Mouse (Mus musculus): Measurements from ENCODE around the gene Asgr1. TPM values are rescaled to one million over a fixed set of nuclear protein-coding genes. Genes with fewer than 3 reads are reported as not detected.

Gene Asgr1
- total and polyA plus RNA-seq, 2 experiments from 2014 or later = 1.2 to 4.5 TPM

- no peaks in the 10 kb centered on the region for H3K27me3 ChIP-seq (ENCODE audit: insufficient read depth, low read length)
- H3K4me3 ChIP-seq (ENCODE audit: low read depth, low read length) = no peak overlapping the region
- no peak overlapping the region for H3K4me2 ChIP-seq (ENCODE audit: low read depth, low read length, poor library complexity, severe bottlenecking)
- 84% methylated on average over 7 of the region's 7 CpGs for WGBS
- H3K9ac ChIP-seq (replicated peaks; ENCODE audit: low read length, poor library complexity, severe bottlenecking) = no peak overlapping the region
- no peaks in the 10 kb centered on the region for H3K9me3 ChIP-seq (ENCODE audit: low read length)
- no peak overlapping the region for H3K27ac ChIP-seq (ENCODE audit: low read depth, low read length)
- no peak for TF ChIP-seq CTCF (IDR thresholded peaks at IDR 0.05)
- peaks cover 66% of the 10 kb centered on the region for H3K36me3 ChIP-seq (ENCODE audit: insufficient read depth, low read length)
- no peak for DNase-seq (ENCODE audit: low spot score)
- H3K4me1 ChIP-seq (ENCODE audit: insufficient read depth, low read length) = no peaks in the 10 kb centered on the region
- ATAC-seq (ENCODE audit: low FRiP score) = no peak
These were observed 15.7 kb upstream of the Asgr1 start for GRCm38 (mm10) chr11:70038174-70038573.

- peaks cover 71% of the 10 kb centered on the region for H3K36me3 ChIP-seq (ENCODE audit: insufficient read depth, low read length)
- WGBS = 93% methylated on average over 10 of the region's 10 CpGs
These were observed 14.3 kb upstream of the Asgr1 start for GRCm38 (mm10) chr11:70039631-70040030.

GRCm38 (mm10) chr11:70040184-70040583 lies 13.7 kb upstream of the Asgr1 start:
- ATAC-seq (ENCODE audit: low FRiP score) (no peak), DNase-seq (ENCODE audit: low spot score) (no peak)
- no peak overlapping the region for H3K4me2 ChIP-seq (ENCODE audit: low read depth, low read length, poor library complexity, severe bottlenecking)
- H3K27me3 ChIP-seq (ENCODE audit: insufficient read depth, low read length) = no peaks in the 10 kb centered on the region
- H3K9me3 ChIP-seq (ENCODE audit: low read length) = no peaks in the 10 kb centered on the region
- WGBS = 90% methylated on average over 7 of the region's 7 CpGs
- H3K9ac ChIP-seq (replicated peaks; ENCODE audit: low read length, poor library complexity, severe bottlenecking) = no peak overlapping the region
- TF ChIP-seq CTCF (IDR thresholded peaks at IDR 0.05) = no peak
- no peak overlapping the region for H3K4me3 ChIP-seq (ENCODE audit: low read depth, low read length)
- no peaks in the 10 kb centered on the region for H3K4me1 ChIP-seq (ENCODE audit: insufficient read depth, low read length)
- no peak overlapping the region for H3K27ac ChIP-seq (ENCODE audit: low read depth, low read length)
- peaks cover 71% of the 10 kb centered on the region for H3K36me3 ChIP-seq (ENCODE audit: insufficient read depth, low read length)

More at GRCm38 (mm10) chr11:70039631-70040030, 14.3 kb upstream of the Asgr1 start:
- H3K4me3 ChIP-seq (ENCODE audit: low read depth, low read length) = no peak overlapping the region
- no peak overlapping the region for H3K9ac ChIP-seq (replicated peaks; ENCODE audit: low read length, poor library complexity, severe bottlenecking)
- TF ChIP-seq CTCF (IDR thresholded peaks at IDR 0.05) = no peak
- ATAC-seq (ENCODE audit: low FRiP score) (no peak), DNase-seq (ENCODE audit: low spot score) (no peak)
- H3K27ac ChIP-seq (ENCODE audit: low read depth, low read length) = no peak overlapping the region
- H3K4me1 ChIP-seq (ENCODE audit: insufficient read depth, low read length) = no peaks in the 10 kb centered on the region
- H3K9me3 ChIP-seq (ENCODE audit: low read length) = no peaks in the 10 kb centered on the region
- no peaks in the 10 kb centered on the region for H3K27me3 ChIP-seq (ENCODE audit: insufficient read depth, low read length)
- H3K4me2 ChIP-seq (ENCODE audit: low read depth, low read length, poor library complexity, severe bottlenecking) = no peak overlapping the region

GRCm38 (mm10) chr11:70042309-70043085 lies 11.4 kb upstream of the Asgr1 start:
- Histone ChIP-seq H3K4me3 (ENCODE audit: low read depth, low read length) (no peak overlapping the region), H3K27ac (ENCODE audit: low read depth, low read length) (no peak overlapping the region), H3K36me3 (ENCODE audit: insufficient read depth, low read length) (peaks cover 74% of the 10 kb centered on the region), H3K4me1 (ENCODE audit: insufficient read depth, low read length) (no peaks in the 10 kb centered on the region), H3K4me2 (ENCODE audit: low read depth, low read length, poor library complexity, severe bottlenecking) (no peak overlapping the region), H3K9me3 (ENCODE audit: low read length) (no peaks in the 10 kb centered on the region), H3K9ac (replicated peaks; ENCODE audit: low read length, poor library complexity, severe bottlenecking) (no peak overlapping the region), H3K27me3 (ENCODE audit: insufficient read depth, low read length) (no peaks in the 10 kb centered on the region)
- TF ChIP-seq CTCF (IDR thresholded peaks at IDR 0.05) = no peak
- 88% methylated on average over 23 of the region's 23 CpGs for WGBS
- DNase-seq (ENCODE audit: low spot score) (no peak), ATAC-seq (ENCODE audit: low FRiP score) (no peak)

- 85% methylated on average over 7 of the region's 7 CpGs for WGBS
- no peaks in the 10 kb centered on the region for H3K9me3 ChIP-seq (ENCODE audit: low read length)
- H3K4me2 ChIP-seq (ENCODE audit: low read depth, low read length, poor library complexity, severe bottlenecking) = no peak overlapping the region
- DNase-seq (ENCODE audit: low spot score) (no peak), ATAC-seq (ENCODE audit: low FRiP score) (no peak)
- H3K27me3 ChIP-seq (ENCODE audit: insufficient read depth, low read length) = no peaks in the 10 kb centered on the region
- no peak overlapping the region for H3K9ac ChIP-seq (replicated peaks; ENCODE audit: low read length, poor library complexity, severe bottlenecking)
- no peaks in the 10 kb centered on the region for H3K4me1 ChIP-seq (ENCODE audit: insufficient read depth, low read length)
- H3K4me3 ChIP-seq (ENCODE audit: low read depth, low read length) = no peak overlapping the region
- no peak overlapping the region for H3K27ac ChIP-seq (ENCODE audit: low read depth, low read length)
- no peak for TF ChIP-seq CTCF (IDR thresholded peaks at IDR 0.05)
- peaks cover 64% of the 10 kb centered on the region for H3K36me3 ChIP-seq (ENCODE audit: insufficient read depth, low read length)
These were observed 10.2 kb upstream of the Asgr1 start for GRCm38 (mm10) chr11:70043665-70044064.

- Histone ChIP-seq H3K36me3 (ENCODE audit: insufficient read depth, low read length) (peaks cover 49% of the 10 kb centered on the region), H3K27me3 (ENCODE audit: insufficient read depth, low read length) (no peaks in the 10 kb centered on the region), H3K4me3 (ENCODE audit: low read depth, low read length) (no peak overlapping the region), H3K4me1 (ENCODE audit: insufficient read depth, low read length) (no peaks in the 10 kb centered on the region), H3K27ac (ENCODE audit: low read depth, low read length) (no peak overlapping the region), H3K4me2 (ENCODE audit: low read depth, low read length, poor library complexity, severe bottlenecking) (no peak overlapping the region), H3K9me3 (ENCODE audit: low read length) (no peaks in the 10 kb centered on the region), H3K9ac (replicated peaks; ENCODE audit: low read length, poor library complexity, severe bottlenecking) (no peak overlapping the region)
- no peak for TF ChIP-seq CTCF (IDR thresholded peaks at IDR 0.05)
- 31% methylated on average over 9 of the region's 9 CpGs for WGBS
- ATAC-seq (ENCODE audit: low FRiP score) (no peak), DNase-seq (ENCODE audit: low spot score) (no peak)
These were observed 8.4 kb upstream of the Asgr1 start for GRCm38 (mm10) chr11:70045435-70045834.

Measured in midbrain, postnatal 0 days (tissue).